Mouse (Mus musculus) stomach, postnatal 0 days (tissue): ENCODE measurements at regions not wholly inside any gene's neighbourhood (a gene's known extent, or its start where the extent isn't known, plus 50 kb on each side); places are given as distances from the start of the nearest gene placed in this dataset.

ENCODE experiments used
- CTCF ChIP-seq: IDR thresholded peaks from 2 replicates; pipeline ENCODE4 v1.5.1; 2016; ENCODE audit warnings: antibody characterized with exemption, low read depth, mild to moderate bottlenecking, moderate library complexity
- EP300 ChIP-seq: optimal IDR thresholded peaks from 2 replicates; pipeline ENCODE3; 2016; ENCODE audit warnings: antibody characterized with exemption

DNA sequence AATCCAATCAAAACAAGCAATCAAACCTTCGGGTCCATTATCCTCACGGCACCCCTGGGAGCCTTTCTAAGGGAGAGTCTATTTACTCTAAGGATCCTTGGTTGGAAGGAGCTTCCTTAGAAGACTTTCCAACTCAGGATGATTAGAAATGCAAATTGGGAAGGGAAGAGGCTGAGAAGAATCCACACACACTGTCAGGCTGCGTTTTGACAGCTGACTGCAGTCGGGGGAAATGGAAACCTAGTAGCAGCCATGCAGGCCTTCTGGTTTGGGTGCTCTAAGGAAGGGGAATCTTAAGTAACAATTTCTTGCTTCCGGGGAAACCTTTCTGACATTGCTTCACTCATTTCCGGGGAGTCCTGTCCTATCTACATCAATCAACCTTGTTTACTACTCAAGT lies 139.6 kb upstream of the Cttnbp2 start:
- TF ChIP-seq CTCF (no peak), EP300 (no peak)
